Mouse (Mus musculus) embryonic facial prominence, embryonic 15.5 days (tissue): ENCODE data around the gene Bpifa1. TPM values are rescaled to one million over a fixed set of nuclear protein-coding genes. Genes with fewer than 3 reads are reported as not detected.

Source experiments
- polyA plus RNA-seq: library from polyadenylated mRNA; unstranded; fragments of >200 nt; fragmentation: Nextera tagmentation; extraction: Ambion mirVana; gene quantifications from 2 replicates; pipeline ENCODE4 v1.2.1, GENCODE M21; 2015

The Bpifa1 gene
- polyA plus RNA-seq, 1 experiment from 2014 or later = 581 TPM

Other genes starting within 250 kb of the Bpifa1 start
- not detected in 2 replicates for gene Bpifb6, start 242.5 kb upstream of the Bpifa1 start, polyA plus RNA-seq
- 0.21 and 0.34 TPM in 2 replicates for gene Bpifb3, start 224.7 kb upstream of the Bpifa1 start, polyA plus RNA-seq
- not detected in 2 replicates for gene Bpifb4, start 204.7 kb upstream of the Bpifa1 start, polyA plus RNA-seq
- 0.11 TPM in 1 of 2 replicates, not detected in the other for gene Bpifa6, start 167.9 kb upstream of the Bpifa1 start, polyA plus RNA-seq
- 0.46 TPM in 1 of 2 replicates, not detected in the other for gene Bpifa2, start 134.6 kb upstream of the Bpifa1 start, polyA plus RNA-seq
- gene Bpifa3, start 12.5 kb upstream of the Bpifa1 start, polyA plus RNA-seq = not detected in 2 replicates
- not detected in 2 replicates for gene Bpifa5, start 19.7 kb downstream of the Bpifa1 start, polyA plus RNA-seq
- 0.18 and 0.43 TPM in 2 replicates for gene Bpifb1, start 47.9 kb downstream of the Bpifa1 start, polyA plus RNA-seq
- 0.96 and 1.2 TPM in 2 replicates for gene Bpifb5, start 80.9 kb downstream of the Bpifa1 start, polyA plus RNA-seq
- gene Bpifb9a, start 115.0 kb downstream of the Bpifa1 start, polyA plus RNA-seq = not detected in 2 replicates
- gene Bpifb9b, start 164.3 kb downstream of the Bpifa1 start, polyA plus RNA-seq = 1.2 TPM in 2 replicates
- 20.1 and 21.1 TPM in 2 replicates for gene Cdk5rap1, start 230.1 kb downstream of the Bpifa1 start, polyA plus RNA-seq